Mouse (Mus musculus): ENCODE measurements at regions not wholly inside any gene's neighbourhood (a gene's known extent, or its start where the extent isn't known, plus 50 kb on each side); places are given as distances from the start of the nearest gene placed in this dataset.

DNA sequence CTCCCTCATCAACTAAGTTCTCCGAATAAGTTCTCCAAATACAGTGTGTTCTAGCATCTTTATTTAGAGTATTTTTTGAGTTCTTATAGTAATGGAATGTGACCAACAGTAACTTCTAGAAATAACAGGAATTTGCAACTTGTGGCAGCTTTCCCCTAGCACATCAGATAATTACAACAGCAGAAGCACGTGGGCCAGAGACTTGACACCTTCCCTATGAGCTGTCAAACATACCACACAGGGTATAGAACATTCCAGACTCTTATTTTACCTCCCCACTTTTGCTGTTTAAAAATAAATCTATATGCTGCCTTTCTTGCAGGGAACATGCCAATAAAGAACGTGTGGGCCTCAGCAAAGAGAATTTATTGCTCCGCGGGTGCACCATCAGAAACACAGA, 77.4 kb upstream of the Commd8 start:
- H3K4me3 ChIP-seq (ENCODE audit: insufficient read depth, low read length) = no peak overlapping the region
- no peak for TF ChIP-seq CTCF (IDR thresholded peaks at IDR 0.05; ENCODE audit: low read depth, low read length)
- no peak for TF ChIP-seq POLR2A (IDR thresholded peaks at IDR 0.05; ENCODE audit: borderline replicate concordance, low read depth, low read length)
- H3K4me1 ChIP-seq (ENCODE audit: control insufficient read depth, insufficient read depth, low read length) = peaks cover 4% of the 10 kb centered on the region; the same call in 1 of the 2 replicates
- no peak overlapping the region for H3K27ac ChIP-seq (ENCODE audit: insufficient read depth, low read depth, low read length)

DNA sequence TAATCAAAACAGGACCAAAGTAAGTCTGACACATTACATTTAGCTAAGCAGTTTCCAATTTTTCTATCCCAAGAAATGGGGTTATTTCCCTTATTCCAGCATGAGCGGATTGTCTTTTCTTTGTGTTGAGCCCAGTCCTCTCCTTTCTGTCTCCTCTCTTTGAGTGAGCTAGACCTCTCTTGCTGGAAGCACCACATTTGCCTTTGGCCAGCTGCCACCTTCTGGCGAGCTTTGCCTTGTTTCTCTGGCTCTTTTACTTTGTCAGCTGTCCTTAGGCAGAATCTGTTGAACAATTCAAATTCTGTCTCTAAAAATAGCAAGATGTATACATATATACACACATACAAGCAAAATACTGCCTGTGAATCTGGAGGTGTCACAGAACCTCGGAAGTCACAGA, 76.1 kb upstream of the Commd8 start:
- H3K4me1 ChIP-seq (ENCODE audit: control insufficient read depth, insufficient read depth, low read length) = peaks cover 4% of the 10 kb centered on the region; the same call in 1 of the 2 replicates
- no peak overlapping the region for H3K27ac ChIP-seq (ENCODE audit: insufficient read depth, low read depth, low read length)
- H3K4me3 ChIP-seq (ENCODE audit: insufficient read depth, low read length) = no peak overlapping the region
- TF ChIP-seq POLR2A (IDR thresholded peaks at IDR 0.05; ENCODE audit: borderline replicate concordance, low read depth, low read length) = no peak
- no peak for TF ChIP-seq CTCF (IDR thresholded peaks at IDR 0.05; ENCODE audit: low read depth, low read length)

DNA sequence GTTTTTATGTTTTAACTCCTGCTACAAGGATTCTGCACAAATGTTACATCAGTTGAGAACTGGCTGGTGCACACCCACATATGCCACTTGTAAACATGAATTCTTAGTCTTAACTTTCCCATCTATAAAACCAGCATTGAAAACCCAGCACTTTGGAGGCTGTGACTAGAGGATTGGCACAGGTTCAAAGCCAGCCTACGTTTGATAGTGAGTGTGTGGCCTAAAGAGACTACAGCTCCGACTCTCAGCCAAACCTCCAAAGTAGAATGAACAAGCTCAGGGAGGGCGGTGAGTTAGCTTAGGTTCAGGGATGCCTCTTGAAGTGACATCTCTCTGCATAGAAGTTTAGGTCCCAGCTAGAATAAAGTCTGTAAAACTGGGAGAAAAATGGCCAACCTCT, 75.0 kb upstream of the Commd8 start:
- H3K27ac ChIP-seq (ENCODE audit: insufficient read depth, low read depth, low read length) = no peak overlapping the region
- TF ChIP-seq CTCF (IDR thresholded peaks at IDR 0.05; ENCODE audit: low read depth, low read length) = no peak
- no peak for TF ChIP-seq POLR2A (IDR thresholded peaks at IDR 0.05; ENCODE audit: borderline replicate concordance, low read depth, low read length)
- H3K4me3 ChIP-seq (ENCODE audit: insufficient read depth, low read length) = no peak overlapping the region
- H3K4me1 ChIP-seq (ENCODE audit: control insufficient read depth, insufficient read depth, low read length) = peaks cover 4% of the 10 kb centered on the region; the same call in 1 of the 2 replicates

DNA sequence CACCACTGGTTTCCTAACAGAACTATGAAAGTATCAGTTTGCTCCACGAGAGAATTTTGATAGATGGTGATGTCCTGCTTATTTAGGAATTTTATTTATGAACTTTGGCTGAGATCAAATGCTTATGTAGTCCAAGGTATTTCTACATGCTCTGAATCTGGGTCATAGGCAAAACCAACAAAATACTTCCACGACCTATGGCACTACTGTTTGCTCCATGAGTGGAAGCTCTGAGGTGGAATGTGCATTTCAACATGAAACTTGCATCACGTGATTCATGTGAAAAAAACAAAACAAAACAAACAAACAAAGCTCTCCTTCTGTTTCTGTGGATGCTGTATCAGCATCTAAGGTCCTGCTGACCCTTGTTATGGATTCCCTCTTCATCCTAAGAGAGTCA, 73.5 kb upstream of the Commd8 start:
- TF ChIP-seq POLR2A (IDR thresholded peaks at IDR 0.05; ENCODE audit: borderline replicate concordance, low read depth, low read length) = no peak
- TF ChIP-seq CTCF (IDR thresholded peaks at IDR 0.05; ENCODE audit: low read depth, low read length) = no peak
- no peak overlapping the region for H3K4me3 ChIP-seq (ENCODE audit: insufficient read depth, low read length)
- peaks cover 4% of the 10 kb centered on the region; the same call in 1 of the 2 replicates for H3K4me1 ChIP-seq (ENCODE audit: control insufficient read depth, insufficient read depth, low read length)
- no peak overlapping the region for H3K27ac ChIP-seq (ENCODE audit: insufficient read depth, low read depth, low read length)

DNA sequence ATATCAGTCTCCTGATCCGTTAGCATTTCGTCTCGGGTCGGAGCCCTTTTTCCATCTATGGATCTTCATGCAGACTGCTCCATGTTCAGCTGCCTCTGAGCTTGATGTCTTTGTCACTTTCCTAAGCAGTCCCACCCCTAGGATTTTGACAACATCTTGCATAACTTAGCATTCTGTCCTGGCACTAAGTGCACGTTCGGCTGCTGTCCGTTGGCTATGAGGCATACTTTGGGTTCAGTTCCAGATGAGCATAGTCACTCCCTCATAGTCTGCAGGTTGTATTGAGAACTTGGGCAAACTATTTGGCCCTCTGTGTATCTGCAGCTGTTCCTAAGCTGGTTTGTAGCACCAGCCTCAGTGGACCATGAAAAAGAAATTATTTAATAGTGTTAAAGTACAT, 72.3 kb upstream of the Commd8 start:
- no peak overlapping the region for H3K27ac ChIP-seq (ENCODE audit: insufficient read depth, low read depth, low read length)
- no peak overlapping the region for H3K4me3 ChIP-seq (ENCODE audit: insufficient read depth, low read length)
- TF ChIP-seq CTCF (IDR thresholded peaks at IDR 0.05; ENCODE audit: low read depth, low read length) = no peak
- no peak for TF ChIP-seq POLR2A (IDR thresholded peaks at IDR 0.05; ENCODE audit: borderline replicate concordance, low read depth, low read length)
- H3K4me1 ChIP-seq (ENCODE audit: control insufficient read depth, insufficient read depth, low read length) = peaks cover 4% of the 10 kb centered on the region; the same call in 1 of the 2 replicates

DNA sequence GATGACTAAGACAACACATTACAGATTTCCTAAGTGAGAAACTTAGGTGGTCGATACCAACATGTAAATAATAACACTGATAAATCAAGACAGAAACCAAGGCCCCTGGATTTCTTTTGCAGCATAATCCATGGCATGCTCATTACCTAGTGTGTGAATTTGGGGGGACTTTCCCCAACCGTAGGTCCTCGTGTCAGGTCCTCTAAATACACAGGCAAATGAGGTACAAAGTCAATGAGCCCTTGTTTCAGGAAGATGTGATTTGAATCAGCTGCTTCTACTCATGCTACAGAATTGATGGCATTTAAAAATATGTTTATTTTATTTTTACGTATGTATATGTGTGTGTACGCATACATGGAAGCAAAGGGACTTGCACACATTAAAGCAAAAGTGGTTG, 59.0 kb upstream of the Commd8 start:
- H3K4me3 ChIP-seq (ENCODE audit: insufficient read depth, low read length) = no peak overlapping the region
- H3K4me1 ChIP-seq (ENCODE audit: control insufficient read depth, insufficient read depth, low read length) = peaks cover 37% of the 10 kb centered on the region
- no peak for TF ChIP-seq POLR2A (IDR thresholded peaks at IDR 0.05; ENCODE audit: borderline replicate concordance, low read depth, low read length)
- TF ChIP-seq CTCF (IDR thresholded peaks at IDR 0.05; ENCODE audit: low read depth, low read length) = no peak
- no peak overlapping the region for H3K27ac ChIP-seq (ENCODE audit: insufficient read depth, low read depth, low read length)

DNA sequence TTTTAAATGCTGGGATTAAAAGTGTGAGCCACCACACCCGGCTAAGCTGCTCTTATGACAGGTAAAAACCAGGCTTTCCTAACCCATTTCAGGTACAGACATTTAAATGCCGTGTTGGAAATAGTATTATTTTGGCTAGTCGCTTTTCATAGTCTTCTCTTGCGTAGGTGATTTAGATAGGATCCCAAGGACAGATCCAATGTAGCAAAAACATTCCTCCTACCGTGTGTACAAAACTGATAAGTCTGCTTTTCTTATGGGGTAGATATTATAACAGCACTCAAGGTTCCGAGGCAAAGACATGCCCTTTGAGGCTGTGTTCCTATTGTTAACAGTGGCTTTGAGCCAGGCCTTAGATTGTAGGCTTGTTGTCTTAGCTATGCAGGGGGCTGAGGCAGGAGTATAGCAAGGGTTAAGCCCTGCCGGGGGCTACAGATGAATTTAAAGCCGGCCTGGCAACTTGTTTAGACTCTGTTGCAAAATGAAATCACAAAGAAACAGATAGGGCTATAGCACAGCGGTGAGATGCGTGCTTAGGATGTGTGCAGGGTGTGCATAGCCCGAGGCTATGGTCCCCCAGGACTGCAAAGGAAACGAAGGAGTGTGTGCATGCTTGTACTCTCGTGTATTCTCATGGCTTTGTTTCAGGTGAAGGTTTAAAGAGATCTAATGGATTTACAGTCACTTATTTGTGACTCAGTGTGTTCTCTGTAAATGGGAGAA, 57.7 kb upstream of the Commd8 start:
- Histone ChIP-seq H3K4me3 (ENCODE audit: insufficient read depth, low read length) (no peak overlapping the region), H3K4me1 (ENCODE audit: control insufficient read depth, insufficient read depth, low read length) (peaks cover 34% of the 10 kb centered on the region), H3K27ac (ENCODE audit: insufficient read depth, low read depth, low read length) (peak overlapping the region; percentile 57; the same call in 1 of the 2 replicates)
- TF ChIP-seq CTCF (IDR thresholded peaks at IDR 0.05; ENCODE audit: low read depth, low read length) = no peak
- no peak for TF ChIP-seq POLR2A (IDR thresholded peaks at IDR 0.05; ENCODE audit: borderline replicate concordance, low read depth, low read length)

DNA sequence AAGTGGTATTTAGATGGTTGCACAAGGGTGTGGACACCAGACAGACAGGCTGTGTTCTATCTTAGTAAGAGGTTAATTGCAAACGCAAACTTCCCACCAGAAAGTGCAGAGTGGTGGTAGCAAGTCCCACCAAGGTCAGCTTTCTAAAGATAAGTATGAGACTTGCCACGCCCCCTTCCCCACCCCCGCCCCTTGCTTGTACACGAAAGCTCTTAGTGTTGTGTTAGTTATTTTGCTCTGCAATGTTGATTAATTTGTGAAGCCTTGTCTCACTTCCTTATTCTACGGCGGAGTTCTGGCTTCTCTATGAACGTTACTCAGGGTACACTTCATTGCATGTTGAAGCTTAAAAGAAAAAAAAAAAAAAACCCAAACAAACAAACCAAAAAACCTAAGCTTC, 57.1 kb upstream of the Commd8 start:
- Histone ChIP-seq H3K4me3 (ENCODE audit: insufficient read depth, low read length) (no peak overlapping the region), H3K4me1 (ENCODE audit: control insufficient read depth, insufficient read depth, low read length) (peaks cover 31% of the 10 kb centered on the region), H3K27ac (ENCODE audit: insufficient read depth, low read depth, low read length) (peak overlapping the region; percentile 57; the same call in 1 of the 2 replicates)
- TF ChIP-seq POLR2A (IDR thresholded peaks at IDR 0.05; ENCODE audit: borderline replicate concordance, low read depth, low read length) = no peak
- no peak for TF ChIP-seq CTCF (IDR thresholded peaks at IDR 0.05; ENCODE audit: low read depth, low read length)

DNA sequence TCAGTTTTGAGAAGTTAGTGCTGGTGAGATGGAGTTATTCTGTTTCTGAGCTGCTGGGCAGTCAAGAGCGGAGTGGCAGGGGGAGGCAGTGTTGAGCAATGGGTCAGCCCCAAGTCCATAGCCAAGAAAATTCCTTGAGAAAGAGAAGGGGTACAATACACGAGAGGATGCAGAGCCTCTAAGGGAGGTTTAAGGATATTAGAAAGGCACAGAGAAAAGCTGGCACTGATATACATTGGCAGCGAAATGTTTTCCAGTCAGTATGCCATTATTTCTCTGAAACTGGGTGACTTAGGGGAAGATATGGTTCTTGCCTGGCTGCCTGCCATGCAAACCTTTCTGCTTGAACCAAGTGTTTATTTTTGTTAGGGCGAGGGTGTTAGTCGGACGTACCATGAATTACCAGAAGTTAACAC, 56.6 kb upstream of the Commd8 start:
- TF ChIP-seq POLR2A (IDR thresholded peaks at IDR 0.05; ENCODE audit: borderline replicate concordance, low read depth, low read length) (no peak), CTCF (IDR thresholded peaks at IDR 0.05; ENCODE audit: low read depth, low read length) (no peak)
- 0 out of 2 replicates have a peak overlapping the region, but pooled peaks have one; percentile 12 for H3K27ac ChIP-seq (ENCODE audit: insufficient read depth, low read depth, low read length)
- H3K4me1 ChIP-seq (ENCODE audit: control insufficient read depth, insufficient read depth, low read length) = peaks cover 33% of the 10 kb centered on the region
- no peak overlapping the region for H3K4me3 ChIP-seq (ENCODE audit: insufficient read depth, low read length)

DNA sequence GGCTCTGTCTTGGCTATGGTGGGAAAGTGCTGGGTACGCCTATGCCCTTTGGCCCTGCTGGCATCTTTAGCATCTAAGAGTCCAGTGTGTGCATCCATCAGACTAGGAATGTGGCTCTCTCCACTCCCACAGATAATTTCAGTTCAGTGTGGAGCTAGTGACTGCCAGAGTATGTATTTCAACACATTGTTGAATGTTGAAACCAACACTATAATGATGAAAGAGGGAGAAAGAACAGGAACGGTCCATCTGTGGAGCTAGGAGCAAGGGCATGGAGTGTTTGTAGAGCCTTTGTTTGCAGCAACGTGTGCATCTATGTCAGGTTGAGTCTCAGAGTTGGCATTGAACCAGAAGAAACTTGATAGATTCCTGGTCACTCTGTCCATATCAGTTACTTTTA, 54.9 kb upstream of the Commd8 start:
- no peak for TF ChIP-seq CTCF (IDR thresholded peaks at IDR 0.05; ENCODE audit: low read depth, low read length)
- no peak for TF ChIP-seq POLR2A (IDR thresholded peaks at IDR 0.05; ENCODE audit: borderline replicate concordance, low read depth, low read length)
- Histone ChIP-seq H3K4me1 (ENCODE audit: control insufficient read depth, insufficient read depth, low read length) (peaks cover 33% of the 10 kb centered on the region), H3K27ac (ENCODE audit: insufficient read depth, low read depth, low read length) (no peak overlapping the region), H3K4me3 (ENCODE audit: insufficient read depth, low read length) (no peak overlapping the region)
